22 mouse cellular contexts compared by ENCODE assay signal in genomic region chr2:158068444-158068971, GRCm38 (mm10). TPM values are rescaled to one million over a fixed set of nuclear protein-coding genes. Genes with fewer than 3 reads are reported as not detected.
A peak's percentile ranks its signal among the peaks of the same experiment; 100 is the strongest.
DNase-seq lines count a peak whose midpoint lies in the region; TF ChIP-seq lines count a peak whose summit lies in the region.
"Had no signal": no experiment of that assay in that cellular context is flagged by ENCODE, and none has a peak within 500 bp of the region (broad histone marks: within the 10 kb centered on the region; RNA-seq: fewer than 3 reads in every experiment).

No protein-coding gene starts in this region.

- peaks cover 24% of the 10 kb centered on the region for H3K36me3 ChIP-seq in ES-E14 (ENCODE audit: control insufficient read depth, insufficient read depth, low read length, poor library complexity, severe bottlenecking)

- peak overlapping the region; percentile 90 for H3K27ac ChIP-seq in gastrocnemius, adult 2 months
- H3K27ac ChIP-seq in ES-E14 (ENCODE audit: insufficient read depth, low read depth, low read length, poor library complexity, severe bottlenecking): no peak overlapping the region
- H3K27ac ChIP-seq: embryonic facial prominence, embryonic 13.5 days; embryonic facial prominence, embryonic 15.5 days; forebrain, embryonic 10.5 days; forebrain, embryonic 13.5 days had no signal

- DNase-seq in gastrocnemius, adult 2 months: no peak
- no peak for DNase-seq in gastrocnemius, postnatal 36 days
- DNase-seq in ES-E14 (ENCODE audit: low read depth, low spot score) (no peak), MEL-GATA-1-ER (ENCODE audit: extremely low read depth, low read depth) (peak; percentile 10)
- DNase-seq in kidney, postnatal 14 days: no peak
- no peak for DNase-seq in thymus, postnatal 4 days
- DNase-seq: adrenal gland, adult 2 months; adrenal gland, postnatal 10 days; adrenal gland, postnatal 25 days; B cell, adult 2 months; cerebellum, adult 11 months; cerebellum, adult 18-20 months; cerebellum, adult 8-10 months; cerebellum, adult 9-11 months; cerebellum, postnatal 14 days; cerebellum, postnatal 36 days; embryo, embryonic 11 days had no signal

- H3K9ac ChIP-seq in ES-E14 (ENCODE audit: insufficient read depth, low read depth, low read length, poor library complexity, severe bottlenecking): no peak overlapping the region
- H3K9ac ChIP-seq: embryonic facial prominence, embryonic 13.5 days; embryonic facial prominence, embryonic 15.5 days; forebrain, embryonic 13.5 days had no signal

- H3K4me3 ChIP-seq in gastrocnemius, adult 2 months: no peak overlapping the region
- H3K4me3 ChIP-seq in ES-E14 (ENCODE audit: insufficient read depth in 1 of 2, low read depth in 1 of 2, low read length in 2 of 2, poor library complexity in 1 of 2, severe bottlenecking in 1 of 2): no peak overlapping the region
- H3K4me3 ChIP-seq: embryonic facial prominence, embryonic 13.5 days; embryonic facial prominence, embryonic 15.5 days; erythroblast, embryonic 14.5 days; forebrain, embryonic 10.5 days; forebrain, embryonic 13.5 days had no signal

- H3K4me1 ChIP-seq in ES-E14 (ENCODE audit: control insufficient read depth in 2 of 2, insufficient read depth in 2 of 2, low read length in 2 of 2, poor library complexity in 1 of 2): peaks cover 0 to 3% of the 10 kb centered on the region in 2 experiments; a peak in 1 of 4 replicates

- no peak for TF ChIP-seq CTCF in gastrocnemius, adult 2 months (IDR thresholded peaks at IDR 0.05)

- in situ Hi-C loops in ES-E14 (cut with MboI; ENCODE audit: low sequenced_read_pairs in 2 of 2, unreplicated experiment in 2 of 2): no loop called here

- H3K9me3 ChIP-seq in ES-E14 (ENCODE audit: control insufficient read depth, insufficient read depth, low read depth, low read length): no peaks in the 10 kb centered on the region
- H3K9me3 ChIP-seq: embryonic facial prominence, embryonic 13.5 days; embryonic facial prominence, embryonic 15.5 days; forebrain, embryonic 10.5 days; forebrain, embryonic 13.5 days had no signal

- intact Hi-C loops in gastrocnemius, adult 2 months (cut with DNase I): no loop called here
- intact Hi-C loops in gastrocnemius, postnatal 36 days (cut with DNase I): no loop called here

TF ChIP-seq in ES-E14, 5 proteins besides CTCF, POLR2A, EP300 and RAD21:
- TF ChIP-seq CHD2 (IDR thresholded peaks at IDR 0.05; ENCODE audit: low read depth, low read length) (no peak), ZNF384 (IDR thresholded peaks at IDR 0.05; ENCODE audit: low read depth, low read length) (peak; percentile 87), ZC3H11A (IDR thresholded peaks at IDR 0.05; ENCODE audit: borderline replicate concordance, low read depth, low read length) (no peak)

RNA-seq across cellular contexts. Expression of gene Rprd1b, which starts 40.2 kb away (rescaled TPM):
- total RNA-seq in gastrocnemius, adult 2 months (2021): 10 to 100 TPM; 30.2 to 31.9 TPM
- total RNA-seq in gastrocnemius, postnatal 36 days (2021): 10 to 100 TPM; 20.8 to 23.9 TPM
- 11.3 and 13.1 TPM in 2 replicates for total RNA-seq in ES-E14 (2012; rRNA removed)

RNA-seq across cellular contexts. Expression of gene Tti1, which starts 40.3 kb away (rescaled TPM):
- total RNA-seq in gastrocnemius, adult 2 months (2021): 10 to 100 TPM; 21.3 to 23.0 TPM
- total RNA-seq in gastrocnemius, postnatal 36 days (2021): 10 to 100 TPM; 14.5 to 18.3 TPM
- total RNA-seq in ES-E14 (2012; rRNA removed): 25.3 and 34.1 TPM in 2 replicates
